Mouse (Mus musculus): ENCODE measurements around the gene Hist1h2bh.

Hist1h2bh gene

DNA sequence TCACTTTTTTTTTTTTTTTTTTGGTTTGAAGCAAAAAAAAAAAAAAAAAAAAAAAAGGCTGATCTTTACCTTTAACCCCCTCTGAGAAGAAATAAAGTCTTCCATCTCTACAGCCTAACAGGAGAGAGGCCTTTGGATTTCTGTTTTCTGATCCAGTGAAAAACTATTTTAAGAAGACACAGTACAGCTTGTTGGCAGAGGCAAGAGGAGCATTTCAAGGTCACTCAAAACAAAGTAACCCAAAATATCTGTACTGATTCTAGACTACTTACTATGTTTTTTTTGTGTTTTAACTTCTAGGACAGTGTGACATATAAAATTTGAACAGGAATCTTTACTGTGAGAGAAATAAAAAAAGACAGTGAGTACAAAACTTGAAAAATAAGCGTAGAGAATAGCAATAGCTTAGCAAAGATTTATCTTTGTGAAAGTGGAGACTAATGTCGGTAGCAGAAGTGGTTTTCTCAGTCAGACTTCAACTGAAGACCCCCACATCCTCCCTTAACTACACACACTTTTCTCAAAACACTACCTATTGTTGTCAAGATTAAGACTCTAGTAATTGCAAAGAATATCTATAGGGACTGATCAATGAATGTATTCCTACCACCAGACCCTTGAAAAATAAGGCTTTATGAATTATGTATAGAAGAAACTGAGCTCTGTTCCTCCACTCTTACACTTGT is 13.6 kb downstream of the Hist1h2bh start:
- no peak for DNase-seq

DNA sequence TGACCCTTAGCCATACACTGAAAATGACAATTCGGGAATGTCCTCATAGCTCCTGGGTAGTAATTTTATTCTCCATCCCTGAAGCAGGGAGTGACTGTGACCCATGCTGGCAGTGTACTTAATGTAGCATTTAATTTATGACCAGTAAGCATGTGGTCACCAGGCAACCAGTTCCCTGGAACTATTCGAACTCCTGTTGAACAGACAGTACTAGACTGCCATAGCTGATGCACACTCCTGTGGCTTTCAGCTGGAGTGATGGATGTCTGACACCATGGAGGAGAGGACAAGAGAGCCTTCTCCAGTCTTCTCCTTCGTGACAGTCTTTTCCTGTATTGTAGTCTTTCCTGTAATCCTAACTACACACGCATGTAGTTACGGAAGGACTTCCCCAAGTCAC is 14.2 kb downstream of the Hist1h2bh start:
- DNase-seq = no peak

DNA sequence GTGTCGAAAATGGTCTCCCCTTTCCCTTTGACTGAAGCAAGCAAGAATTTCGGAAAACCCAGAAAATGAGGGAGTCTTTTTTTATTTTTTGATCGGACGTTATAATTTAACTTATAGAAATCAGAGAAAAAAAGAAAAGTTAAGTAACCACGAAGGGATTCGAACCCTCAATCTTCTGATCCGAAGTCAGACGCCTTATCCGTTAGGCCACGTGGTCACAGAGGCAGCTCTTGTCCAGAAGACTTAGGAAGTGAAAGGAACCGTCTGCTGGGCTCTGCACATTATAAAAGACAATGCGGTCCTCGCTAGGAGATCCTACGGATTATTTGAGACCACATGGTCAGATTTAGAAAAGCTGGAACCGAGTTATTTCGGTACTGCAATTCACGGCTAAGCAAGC is 16.9 kb downstream of the Hist1h2bh start:
- DNase-seq = peak; percentile 93

DNA sequence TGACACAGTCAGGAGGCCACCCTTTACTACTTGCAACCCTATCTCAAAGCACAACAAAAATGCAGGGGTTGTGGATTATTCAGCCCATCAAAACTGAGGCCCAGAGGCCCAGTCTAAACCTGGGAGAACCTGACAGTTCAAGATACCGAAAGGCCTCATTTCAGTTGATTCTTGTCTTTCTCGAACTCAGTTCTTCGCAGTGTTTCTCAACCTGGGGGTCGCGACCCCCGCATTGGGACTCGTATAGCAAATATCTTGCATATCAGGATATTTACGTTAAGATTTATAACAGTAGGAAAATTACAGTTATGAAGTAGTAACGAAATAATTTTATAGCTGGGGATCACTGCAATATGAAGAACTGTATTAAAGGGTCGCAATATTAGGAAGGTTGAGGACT is 17.3 kb downstream of the Hist1h2bh start:
- peak; percentile 38 for DNase-seq

DNA sequence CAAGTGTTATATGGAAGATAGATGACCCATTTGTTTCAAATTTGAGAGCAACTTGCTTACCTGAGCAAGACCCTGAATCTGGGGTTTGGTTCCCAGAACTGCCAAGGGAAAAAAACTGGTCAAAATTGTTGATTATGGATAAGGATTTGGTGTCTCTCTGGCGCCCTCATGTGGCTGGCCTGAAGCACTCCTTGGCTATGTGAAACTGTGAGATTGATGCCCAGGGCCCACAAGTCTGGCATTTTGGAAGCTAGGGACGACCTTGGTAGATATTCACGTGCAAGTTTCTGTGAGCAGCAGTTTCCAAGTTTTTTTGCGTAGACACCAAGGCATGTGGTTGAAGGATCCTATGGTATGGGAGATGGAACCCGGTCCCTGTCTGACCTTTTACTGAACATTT is 18.5 kb downstream of the Hist1h2bh start:
- DNase-seq = peak; percentile 77

DNA sequence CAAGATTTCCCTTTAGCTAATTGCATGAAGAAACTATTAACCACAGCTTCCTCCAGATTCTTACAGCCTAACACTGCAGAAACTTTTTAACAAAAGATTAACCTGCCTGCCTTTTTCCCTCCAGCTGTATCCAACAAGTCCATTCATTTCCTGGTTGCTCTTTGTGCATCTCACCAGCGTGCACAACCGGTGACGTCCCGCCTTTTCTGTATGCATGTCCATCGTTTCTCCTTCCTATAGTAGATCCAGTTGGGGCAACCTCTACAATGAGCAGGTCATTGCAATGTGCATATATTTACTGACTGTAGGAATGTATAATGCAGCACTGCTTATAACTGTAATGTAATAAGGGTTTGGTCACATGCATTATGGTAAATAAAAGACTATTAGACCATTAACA is 19.2 kb downstream of the Hist1h2bh start:
- no peak for DNase-seq

DNA sequence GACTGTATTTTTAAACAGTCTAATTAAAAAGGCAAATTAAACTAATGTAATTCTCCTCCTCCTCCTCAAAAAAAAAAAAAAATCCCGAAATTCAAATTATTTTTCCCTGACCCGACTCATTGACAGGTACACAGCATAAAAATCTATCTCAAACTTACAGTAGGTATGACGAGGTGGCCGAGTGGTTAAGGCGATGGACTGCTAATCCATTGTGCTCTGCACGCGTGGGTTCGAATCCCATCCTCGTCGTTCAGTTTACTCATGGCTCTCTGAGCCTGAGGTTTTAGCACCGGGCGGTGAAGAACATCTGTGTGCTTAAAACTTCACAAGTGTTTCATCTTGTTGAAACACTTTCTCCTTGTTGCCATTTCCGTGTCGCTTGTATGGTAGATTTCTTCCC is 21.5 kb downstream of the Hist1h2bh start:
- peak; percentile 83 for DNase-seq

DNA sequence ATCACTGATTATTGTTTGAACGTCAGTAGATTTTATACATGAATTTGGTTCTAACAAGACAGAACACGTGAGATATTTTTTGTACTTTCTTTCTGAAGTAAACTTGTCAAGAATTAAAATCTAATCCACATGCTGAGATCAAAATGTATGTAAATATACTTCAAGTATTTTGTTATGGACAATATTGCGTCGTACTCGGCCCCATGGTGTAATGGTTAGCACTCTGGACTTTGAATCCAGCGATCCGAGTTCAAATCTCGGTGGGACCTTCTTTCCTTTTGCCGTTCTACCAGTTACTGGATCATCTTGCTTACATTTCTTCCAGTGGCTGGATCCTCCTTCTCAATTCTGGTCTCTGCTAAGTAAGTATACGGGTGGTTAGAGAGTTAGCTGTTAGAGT is 23.8 kb downstream of the Hist1h2bh start:
- peak; percentile 83 for DNase-seq

DNA sequence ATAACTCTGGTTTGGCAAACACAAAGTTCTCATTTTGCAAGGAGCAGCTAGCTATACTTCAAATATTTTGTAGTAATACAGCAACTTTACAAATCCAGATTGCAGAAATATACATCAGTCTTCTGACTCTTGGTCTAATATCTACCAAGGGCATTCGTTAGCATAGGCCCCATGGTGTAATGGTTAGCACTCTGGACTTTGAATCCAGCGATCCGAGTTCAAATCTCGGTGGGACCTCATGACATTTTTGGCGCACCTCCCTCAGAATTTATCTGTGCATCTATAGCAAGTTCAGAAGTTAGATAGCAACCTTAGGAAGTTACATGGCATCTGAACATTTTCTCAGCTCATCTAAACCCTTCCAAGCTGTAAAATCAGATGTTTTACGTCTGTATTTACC is 24.3 kb downstream of the Hist1h2bh start:
- peak; percentile 80 for DNase-seq

DNA sequence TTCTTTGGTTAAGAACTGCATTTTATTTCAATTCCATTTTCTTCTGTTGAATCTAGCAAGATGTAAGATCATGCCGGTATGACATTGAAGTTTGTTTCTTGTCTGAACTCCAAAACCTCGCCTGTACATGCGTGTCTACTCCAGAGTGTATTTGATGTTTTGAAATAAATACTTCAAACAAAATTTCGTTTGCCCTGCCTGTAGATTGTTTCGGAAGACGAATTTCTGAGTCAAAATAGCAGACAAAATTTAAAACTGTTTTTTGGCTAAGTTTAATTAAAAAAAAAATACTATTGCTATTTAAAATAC is 24.9 kb downstream of the Hist1h2bh start:
- DNase-seq = no peak

DNA sequence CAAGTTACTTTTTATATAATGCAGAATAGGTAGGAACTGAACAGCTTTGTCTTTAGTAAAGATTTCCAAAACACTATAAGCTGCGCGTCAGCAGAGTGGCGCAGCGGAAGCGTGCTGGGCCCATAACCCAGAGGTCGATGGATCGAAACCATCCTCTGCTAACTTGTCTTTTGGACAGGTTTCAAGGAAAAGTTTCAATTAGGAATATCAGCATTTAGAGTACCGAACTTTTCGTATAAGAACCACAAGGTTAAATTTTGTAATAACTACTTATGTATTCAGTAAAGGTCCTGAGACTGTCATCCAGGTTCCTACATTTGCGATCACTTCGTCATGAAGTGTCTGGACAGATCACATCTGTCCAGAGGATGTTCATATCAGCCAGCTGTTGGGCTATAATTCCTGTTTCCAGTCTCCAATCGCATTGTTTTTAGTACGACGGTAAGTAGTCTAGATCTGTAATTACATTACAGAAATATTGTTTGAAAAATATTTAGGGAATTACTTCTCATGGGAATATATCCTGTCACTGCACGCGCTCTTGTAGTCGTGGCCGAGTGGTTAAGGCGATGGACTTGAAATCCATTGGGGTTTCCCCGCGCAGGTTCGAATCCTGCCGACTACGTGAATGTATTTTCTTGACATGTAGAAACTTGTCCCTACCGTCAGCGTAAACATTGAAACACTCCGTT is 25.4 kb downstream of the Hist1h2bh start:
- peak; percentile 91 for DNase-seq

DNA sequence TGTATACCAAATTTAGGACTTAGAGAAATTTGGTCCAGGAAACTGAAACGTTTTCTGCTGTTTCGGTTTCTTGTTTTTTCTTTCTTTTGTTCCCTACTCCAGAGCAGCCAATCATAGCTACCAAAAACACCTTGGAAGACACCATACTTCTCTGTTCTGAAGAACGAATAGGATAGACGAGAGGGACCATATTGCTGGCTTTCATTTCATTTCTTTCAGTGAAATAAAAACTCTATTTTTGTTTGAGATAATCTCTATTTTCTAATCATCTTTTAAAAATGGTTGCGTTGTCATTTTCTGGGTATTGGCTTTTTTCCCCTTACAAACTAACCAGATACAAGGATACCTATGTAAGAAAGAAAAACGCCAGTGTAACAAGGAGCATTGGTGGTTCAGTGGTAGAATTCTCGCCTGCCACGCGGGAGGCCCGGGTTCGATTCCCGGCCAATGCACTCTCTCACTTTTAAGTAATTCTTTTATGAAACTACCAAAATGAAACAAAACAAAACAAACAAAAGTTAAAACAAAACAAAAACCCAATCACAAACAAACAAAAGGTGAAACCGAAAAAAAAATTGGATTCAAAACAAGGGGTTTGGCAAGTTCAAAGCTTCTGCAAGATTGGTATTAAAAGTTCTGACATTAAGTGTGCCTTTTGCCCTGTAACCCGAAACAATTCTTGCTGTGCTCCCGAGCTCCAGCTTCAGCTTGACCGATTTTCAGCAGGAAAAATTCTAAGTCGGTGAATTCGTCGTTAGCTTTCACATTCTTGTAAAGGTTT is 26.2 kb downstream of the Hist1h2bh start:
- peak; percentile 88 for DNase-seq

DNA sequence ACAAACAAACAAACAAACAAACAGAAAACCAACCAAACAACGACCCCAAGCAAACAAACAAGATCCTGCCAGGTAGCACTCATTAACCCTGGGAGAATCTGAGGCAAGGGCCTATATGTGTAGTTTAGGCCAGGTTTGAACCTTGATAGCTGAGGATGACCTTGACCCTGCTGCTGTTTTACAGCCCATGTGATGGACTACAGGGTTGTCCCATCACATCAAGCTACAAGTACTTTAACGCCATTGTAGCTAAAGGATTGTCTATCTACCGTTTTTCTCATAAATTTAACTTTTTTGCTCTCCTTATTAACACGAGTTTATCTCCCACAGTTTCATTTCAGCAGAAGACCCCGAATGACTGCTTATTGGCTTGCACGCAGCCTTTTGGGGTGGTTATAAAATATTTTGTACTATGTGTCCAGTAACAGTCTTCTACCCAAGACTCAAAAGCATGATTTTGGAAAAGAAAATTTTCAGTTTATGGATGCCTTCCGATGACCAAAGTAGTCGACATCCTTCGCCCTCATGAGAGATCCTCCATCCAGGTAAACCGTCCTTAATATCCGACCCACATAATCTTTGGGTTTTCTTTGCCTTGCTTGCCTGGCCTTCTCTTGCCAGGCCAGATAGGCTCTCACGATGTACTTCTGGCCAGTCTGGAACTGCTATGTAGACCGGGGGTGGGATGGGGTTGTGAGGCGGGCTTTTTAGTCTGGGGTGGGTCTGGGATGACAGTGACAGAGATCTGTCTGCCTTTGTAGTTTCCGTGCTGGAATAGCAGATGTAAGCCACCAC is 27.2 kb downstream of the Hist1h2bh start:
- DNase-seq = no peak

DNA sequence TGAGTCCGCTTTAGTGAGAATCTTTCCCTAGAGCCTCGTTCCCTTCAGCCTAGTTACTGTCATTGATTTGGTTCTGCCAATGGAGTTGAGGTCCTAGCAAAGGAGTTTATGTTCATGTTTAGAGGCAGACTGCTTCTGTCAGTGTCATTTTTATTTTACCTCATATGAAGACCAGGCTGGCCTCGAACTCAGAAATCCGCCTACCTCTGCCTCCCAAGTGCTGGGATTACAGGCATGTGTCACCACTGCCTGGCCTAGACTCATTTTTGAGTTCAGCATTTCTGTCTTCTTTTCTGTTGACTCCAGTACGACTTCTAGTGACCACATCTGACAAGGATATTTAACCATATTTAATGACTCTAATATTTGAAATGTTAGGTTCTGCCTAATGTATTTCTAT is 27.9 kb downstream of the Hist1h2bh start:
- DNase-seq = no peak

DNA sequence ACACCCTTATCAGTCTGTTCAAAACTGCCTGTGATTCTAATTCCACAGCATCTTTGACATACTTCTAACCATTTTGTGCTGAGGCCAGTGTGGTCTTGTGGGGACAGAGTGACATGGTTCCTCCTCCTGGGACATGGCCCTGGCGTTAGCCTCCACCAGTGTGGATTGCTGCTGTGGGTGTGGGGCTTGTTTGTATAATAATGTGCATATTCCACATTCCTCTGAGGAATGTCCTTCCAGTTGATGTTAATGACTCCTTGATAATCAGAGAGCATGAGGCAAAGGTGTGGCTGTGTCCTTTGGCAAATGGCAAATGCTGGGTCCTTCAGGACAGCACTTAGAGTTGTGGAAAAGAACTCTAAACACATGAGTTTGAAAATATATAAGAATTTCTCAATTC is 29.7 kb downstream of the Hist1h2bh start:
- DNase-seq = no peak

DNA sequence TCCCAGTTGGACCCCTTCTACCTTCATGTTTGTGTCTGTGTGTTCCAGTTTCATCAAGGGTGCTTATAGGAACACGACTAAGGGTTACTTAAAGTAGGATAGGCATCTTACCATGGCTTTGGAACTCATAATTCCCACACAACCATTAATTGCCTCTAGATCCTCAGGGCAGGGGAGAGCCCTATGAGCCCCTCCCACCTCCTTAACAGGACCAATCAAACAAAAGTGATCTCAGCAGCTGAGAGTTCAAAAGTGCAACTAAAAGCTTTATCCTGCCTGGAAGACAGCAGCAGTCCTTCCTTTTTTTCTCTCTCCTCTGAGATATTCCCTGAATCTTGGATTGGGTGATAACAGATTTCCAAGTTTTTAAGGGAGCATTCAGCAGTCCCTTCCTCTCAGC is 33.1 kb downstream of the Hist1h2bh start:
- no peak for DNase-seq

DNA sequence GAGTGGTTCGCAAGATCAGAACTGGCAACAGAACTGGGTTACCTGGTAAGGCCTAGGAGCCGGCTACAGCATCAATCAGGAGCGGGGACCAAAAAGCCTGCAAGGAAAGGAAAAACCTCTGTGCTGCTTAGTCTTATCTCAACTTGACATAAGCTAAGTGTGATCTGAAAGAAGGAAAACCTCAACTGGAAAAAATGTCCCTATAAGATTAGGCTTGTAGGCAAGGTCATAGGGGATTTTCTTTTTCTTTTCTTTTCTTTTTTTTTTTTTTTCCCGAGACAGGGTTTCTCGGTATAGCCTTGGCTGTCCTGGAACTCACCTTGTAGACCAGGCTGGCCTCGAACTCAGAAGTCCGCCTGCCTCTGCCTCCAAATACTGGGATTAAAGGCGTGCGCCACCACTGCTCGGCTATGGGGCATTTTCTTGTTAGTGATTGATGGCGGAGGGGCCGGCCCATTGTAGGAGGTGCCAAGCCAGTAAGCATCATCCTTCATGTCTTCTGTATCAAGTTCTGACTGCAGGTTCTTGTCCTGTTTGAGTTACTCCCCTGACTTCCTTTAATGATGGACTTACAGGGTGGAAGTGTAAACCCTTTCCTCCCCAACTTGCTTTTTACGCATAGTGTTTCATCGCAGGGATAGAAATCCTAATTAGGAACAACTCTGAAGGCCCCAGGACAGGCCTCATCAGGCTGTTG is 36.2 kb downstream of the Hist1h2bh start:
- no peak for DNase-seq

DNA sequence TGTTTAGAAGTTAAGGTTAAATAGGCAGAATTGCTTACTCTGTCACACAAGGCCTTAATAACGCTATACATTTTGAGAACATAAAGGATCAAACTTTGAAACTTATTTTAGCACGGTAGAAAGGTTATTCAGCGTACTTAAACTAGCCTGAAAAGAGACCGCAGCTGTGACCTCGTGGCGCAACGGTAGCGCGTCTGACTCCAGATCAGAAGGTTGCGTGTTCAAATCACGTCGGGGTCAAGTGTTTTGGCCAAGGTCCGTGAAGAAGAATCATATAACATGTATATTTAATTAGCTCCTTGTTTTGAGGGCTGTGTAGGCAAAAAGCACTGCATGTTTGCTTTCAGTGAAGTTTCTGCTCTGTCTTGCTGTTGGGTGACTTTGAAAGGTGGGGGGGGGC is 36.8 kb downstream of the Hist1h2bh start:
- peak; percentile 24 for DNase-seq

DNA sequence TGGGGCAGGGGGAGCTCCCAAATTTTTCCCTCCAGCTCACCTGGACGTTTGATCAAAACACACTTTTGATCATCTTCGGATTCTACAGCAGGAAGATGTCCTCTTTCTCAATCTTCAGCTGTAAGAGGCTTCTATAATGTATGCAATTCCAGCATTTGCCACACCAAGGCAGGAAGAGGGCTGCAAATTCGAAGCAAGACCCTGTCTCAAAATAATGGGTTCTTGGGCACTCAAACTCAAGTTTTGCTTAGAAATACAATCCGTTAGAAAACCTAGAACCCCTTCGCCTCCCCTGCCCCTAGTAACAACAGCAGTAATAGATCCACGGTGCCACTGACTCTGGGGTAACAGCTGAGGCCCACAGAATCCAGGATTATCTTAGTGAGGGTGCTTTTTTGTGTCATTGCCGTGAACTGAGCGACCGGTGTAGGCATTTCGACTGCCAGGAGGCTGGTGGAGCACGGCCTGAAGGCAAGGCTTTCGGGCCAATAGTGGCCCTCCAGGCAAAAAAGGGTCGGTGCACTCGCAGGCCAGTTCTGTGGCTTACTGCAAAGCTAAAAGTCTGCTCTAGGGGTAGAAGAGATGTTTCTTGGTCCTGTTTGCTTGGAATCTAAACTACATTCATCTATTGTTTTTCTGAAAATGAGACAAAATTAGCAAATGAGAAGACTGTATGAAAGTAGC is 37.4 kb downstream of the Hist1h2bh start:
- no peak for DNase-seq

DNA sequence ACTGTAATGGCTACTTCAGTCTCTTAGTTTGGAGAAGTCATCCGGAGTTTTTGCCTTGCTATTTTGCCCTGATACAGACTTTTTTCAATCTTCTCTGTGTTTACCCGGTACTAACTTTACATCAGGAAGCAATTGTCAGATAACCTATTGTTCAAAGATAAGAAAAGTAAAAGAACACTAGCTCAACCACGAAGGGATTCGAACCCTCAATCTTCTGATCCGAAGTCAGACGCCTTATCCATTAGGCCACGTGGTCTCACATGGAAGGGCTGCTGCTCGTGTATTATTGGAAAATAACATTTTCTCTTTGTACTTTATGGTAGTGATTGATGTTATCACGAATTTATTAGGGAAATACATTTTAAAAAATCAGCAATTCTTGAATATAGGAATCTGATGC is 39.4 kb downstream of the Hist1h2bh start:
- DNase-seq = peak; percentile 33

DNA sequence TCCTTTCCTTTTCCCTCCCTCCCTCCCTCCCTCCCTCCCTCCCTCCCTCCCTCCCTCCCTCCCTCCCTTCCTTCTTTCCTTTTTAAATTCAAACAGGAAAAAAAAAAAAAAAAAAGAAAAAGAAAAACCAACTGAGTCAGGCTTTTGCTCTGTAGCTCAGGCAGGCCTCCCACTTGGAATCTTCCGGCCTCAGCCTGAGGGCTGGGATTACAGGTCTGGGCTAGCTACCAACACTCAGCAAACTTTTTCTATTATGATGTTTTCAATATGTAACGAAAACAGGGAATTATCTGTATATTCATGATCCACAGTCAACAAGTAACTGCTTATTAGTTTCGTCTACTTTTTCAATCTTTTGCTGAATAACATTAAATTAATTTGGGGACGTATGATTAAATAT is 40.3 kb downstream of the Hist1h2bh start:
- DNase-seq = no peak

DNA sequence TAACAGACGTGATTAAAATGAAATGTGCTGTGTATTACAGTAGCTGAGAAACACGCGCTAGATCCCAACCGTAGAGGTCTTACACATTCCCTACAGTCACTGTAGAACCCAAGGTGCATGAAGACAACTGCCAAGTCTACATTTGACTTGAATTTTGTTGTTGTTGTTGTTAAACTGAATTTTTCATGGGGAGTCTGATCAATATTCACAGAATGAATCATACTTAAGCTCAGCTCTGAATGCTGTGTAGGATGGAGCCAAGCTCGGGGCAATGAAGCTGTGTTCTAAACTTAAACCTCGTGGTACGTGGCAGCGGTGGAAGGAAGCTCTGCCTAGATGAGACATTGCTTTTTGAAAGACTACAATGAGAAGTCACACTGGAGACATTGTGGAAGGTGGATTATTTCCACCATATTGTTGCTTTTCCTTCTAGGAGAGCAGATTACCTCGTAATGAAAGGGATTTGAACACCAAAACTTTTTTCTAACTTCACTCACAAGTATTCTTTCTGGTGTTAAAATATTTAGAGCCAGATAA is 41.1 kb downstream of the Hist1h2bh start:
- no peak for DNase-seq
